In the genomic region with DNA sequence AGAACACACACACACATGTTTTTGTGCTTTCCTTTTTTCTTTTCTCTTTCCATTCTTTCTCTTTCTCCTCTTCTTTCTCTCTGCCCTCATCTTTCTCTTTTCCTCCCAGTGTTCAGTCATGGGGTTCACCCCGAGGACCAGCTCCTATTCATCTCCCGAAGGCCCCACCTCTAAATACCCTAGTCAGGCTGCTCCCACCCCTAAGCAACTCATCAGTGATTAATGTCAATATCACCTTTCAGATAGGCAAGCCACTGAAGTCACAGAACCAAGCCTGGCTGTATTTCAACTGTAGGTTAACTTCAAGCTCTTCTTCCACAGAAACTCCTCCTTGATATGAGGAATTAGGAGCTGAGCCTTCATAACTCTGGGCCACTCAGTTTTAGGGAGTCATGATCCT, we compare ENCODE assay signal across 28 mouse cellular contexts. TPM values are rescaled to one million over a fixed set of nuclear protein-coding genes. Genes with fewer than 3 reads are reported as not detected.
DNase-seq lines count a peak whose midpoint lies in the region; ATAC-seq and TF ChIP-seq lines count a peak whose summit lies in the region.
"Had no signal": no experiment of that assay in that cellular context is flagged by ENCODE, and none has a peak within 500 bp of the region (broad histone marks: within the 10 kb centered on the region; RNA-seq: fewer than 3 reads in every experiment).

No protein-coding gene starts in this region.

- H3K27ac ChIP-seq in kidney, embryonic 16.5 days (ENCODE audit: low read length) = no peak overlapping the region
- H3K27ac ChIP-seq in thymus, adult 2 months (ENCODE audit: control insufficient read depth, insufficient read depth, low read length) = peak overlapping the region; percentile 95
- H3K27ac ChIP-seq in bone marrow, adult 2 months (ENCODE audit: control insufficient read depth, insufficient read depth, low read depth, low read length, poor library complexity) = peak overlapping the region; percentile 2; the same call in 1 of the 2 replicates
- H3K27ac ChIP-seq: embryonic facial prominence, embryonic 10.5 days; embryonic facial prominence, embryonic 15.5 days; forebrain, embryonic 13.5 days; heart, embryonic 15.5 days; hindbrain, embryonic 13.5 days; limb, embryonic 10.5 days; limb, embryonic 15.5 days; liver, embryonic 14.5 days; macrophage; midbrain, embryonic 15.5 days; stomach, postnatal 0 days had no signal

- H3K36me3 ChIP-seq in kidney, embryonic 16.5 days (ENCODE audit: insufficient read depth, low read length) = no peaks in the 10 kb centered on the region
- H3K36me3 ChIP-seq in thymus, adult 2 months (ENCODE audit: control insufficient read depth, insufficient read depth, low read length) = no peaks in the 10 kb centered on the region
- H3K36me3 ChIP-seq: embryonic facial prominence, embryonic 10.5 days; embryonic facial prominence, embryonic 15.5 days; heart, embryonic 15.5 days; hindbrain, embryonic 13.5 days; limb, embryonic 10.5 days; limb, embryonic 15.5 days; midbrain, embryonic 15.5 days had no signal

- no peak for TF ChIP-seq CTCF in thymus, adult 2 months (IDR thresholded peaks at IDR 0.05; ENCODE audit: borderline replicate concordance, control insufficient read depth, extremely low read depth, insufficient read depth, low read length, poor library complexity)
- TF ChIP-seq CTCF in bone marrow, adult 2 months (IDR thresholded peaks at IDR 0.05; ENCODE audit: control insufficient read depth, insufficient read depth, low read length) = no peak

- H3K4me2 ChIP-seq in kidney, embryonic 16.5 days (replicated peaks; ENCODE audit: low read depth, low read length) = no peak overlapping the region
- H3K4me2 ChIP-seq: embryonic facial prominence, embryonic 15.5 days; forebrain, embryonic 13.5 days; heart, embryonic 15.5 days; hindbrain, embryonic 13.5 days; limb, embryonic 15.5 days; midbrain, embryonic 15.5 days had no signal

- no peaks in the 10 kb centered on the region for H3K9me3 ChIP-seq in kidney, embryonic 16.5 days (ENCODE audit: low read length)
- H3K9me3 ChIP-seq: embryonic facial prominence, embryonic 10.5 days; embryonic facial prominence, embryonic 15.5 days; forebrain, embryonic 13.5 days; heart, embryonic 15.5 days; hindbrain, embryonic 13.5 days; limb, embryonic 10.5 days; limb, embryonic 15.5 days; midbrain, embryonic 15.5 days had no signal

- H3K4me3 ChIP-seq in kidney, embryonic 16.5 days (ENCODE audit: low read length) = no peak overlapping the region
- no peak overlapping the region for H3K4me3 ChIP-seq in thymus, adult 2 months (ENCODE audit: control insufficient read depth, insufficient read depth, low read length)
- H3K4me3 ChIP-seq in bone marrow, adult 2 months (replicated peaks; ENCODE audit: control insufficient read depth, low read depth, low read length) = no peak overlapping the region
- H3K4me3 ChIP-seq: embryonic facial prominence, embryonic 10.5 days; embryonic facial prominence, embryonic 15.5 days; forebrain, embryonic 13.5 days; heart, embryonic 15.5 days; hindbrain, embryonic 13.5 days; limb, embryonic 10.5 days; limb, embryonic 15.5 days; midbrain, embryonic 15.5 days had no signal

- ATAC-seq in kidney, embryonic 16.5 days (ENCODE audit: low FRiP score, low TSS enrichment) = peak; percentile 66; the same call in 1 of the 2 replicates
- ATAC-seq in erythroid progenitor cell, adult 5-6 weeks (replicated peaks; ENCODE audit: low FRiP score, poor library complexity, severe bottlenecking) = no peak
- ATAC-seq: forebrain, embryonic 13.5 days; midbrain, embryonic 15.5 days had no signal

- DNase-seq in kidney, postnatal 10 days = no peak
- no peak for DNase-seq in thymus, adult 2 months
- no peak for DNase-seq in thymus, postnatal 10 days (ENCODE audit: low spot score in 2 of 2)
- DNase-seq: adrenal gland, adult 8-10 months; cerebellum, adult 8-10 months; cerebellum, postnatal 25 days; gastrocnemius, postnatal 10 days; heart, postnatal 4 days; kidney, adult 11 months; kidney, postnatal 4 days; lung, adult 2 months; lung, postnatal 10 days; right cerebral cortex, postnatal 25 days had no signal

- WGBS in kidney, embryonic 16.5 days = 23% methylated on average over 2 of the region's 2 CpGs
- WGBS in thymus, adult 2 months = 13% methylated on average over 2 of the region's 2 CpGs
- 48% methylated on average over 2 of the region's 2 CpGs for WGBS in bone marrow, adult 2 months

- TF ChIP-seq POLR2A in thymus, adult 2 months (IDR thresholded peaks at IDR 0.05; ENCODE audit: control insufficient read depth, extremely low read depth, insufficient read depth, low read length, poor library complexity) = no peak
- no peak for TF ChIP-seq POLR2A in bone marrow, adult 2 months (IDR thresholded peaks at IDR 0.05; ENCODE audit: borderline replicate concordance, control insufficient read depth, low read depth, low read length)

- no peaks in the 10 kb centered on the region for H3K4me1 ChIP-seq in kidney, embryonic 16.5 days (ENCODE audit: insufficient read depth, low read length)
- H3K4me1 ChIP-seq in thymus, adult 2 months (replicated peaks; ENCODE audit: control insufficient read depth, insufficient read depth, low read length) = peaks cover 35% of the 10 kb centered on the region
- peaks cover 8% of the 10 kb centered on the region for H3K4me1 ChIP-seq in bone marrow, adult 2 months (ENCODE audit: control insufficient read depth, insufficient read depth, low read length)
- H3K4me1 ChIP-seq: embryonic facial prominence, embryonic 10.5 days; embryonic facial prominence, embryonic 15.5 days; forebrain, embryonic 13.5 days; hindbrain, embryonic 13.5 days; limb, embryonic 10.5 days; limb, embryonic 15.5 days; midbrain, embryonic 15.5 days had no signal

- no peaks in the 10 kb centered on the region for H3K27me3 ChIP-seq in kidney, embryonic 16.5 days (ENCODE audit: insufficient read depth, low read length)
- H3K27me3 ChIP-seq in thymus, adult 2 months (ENCODE audit: control insufficient read depth, insufficient read depth, low read length) = no peaks in the 10 kb centered on the region
- H3K27me3 ChIP-seq: CH12.LX; embryonic facial prominence, embryonic 15.5 days; forebrain, embryonic 13.5 days; heart, embryonic 15.5 days; hindbrain, embryonic 13.5 days; limb, embryonic 15.5 days; midbrain, embryonic 15.5 days had no signal

- no peak overlapping the region for H3K9ac ChIP-seq in kidney, embryonic 16.5 days (replicated peaks; ENCODE audit: low read length)
- H3K9ac ChIP-seq: embryonic facial prominence, embryonic 15.5 days; forebrain, embryonic 13.5 days; heart, embryonic 15.5 days; hindbrain, embryonic 13.5 days; limb, embryonic 15.5 days; liver, embryonic 14.5 days; midbrain, embryonic 15.5 days had no signal

RNA-seq across cellular contexts. Expression of a gene that starts 26.1 kb away (rescaled TPM):
- polyA plus RNA-seq in kidney, embryonic 16.5 days (2015; fragmentation: Nextera tagmentation; extraction: Ambion mirVana) = 3.2 and 4.6 TPM in 2 replicates
- polyA plus RNA-seq in thymus, adult 2 months (2012; rRNA removed) = 28.2 and 31.1 TPM in 2 replicates
- polyA plus RNA-seq in bone marrow, adult 2 months (2011; ENCODE audit: insufficient read depth, insufficient read length, low replicate concordance, missing spikeins) = 9.2 and 27.6 TPM in 2 replicates
- 24.1 and 28.1 TPM in 2 replicates for total RNA-seq in erythroid progenitor cell, adult 5-6 weeks (2015; ENCODE audit: low replicate concordance)
- 18.1 and 37.9 TPM in 2 replicates for total RNA-seq in erythroid progenitor cell, adult 5-6 weeks (2017; ENCODE audit: low replicate concordance)
